Mouse (Mus musculus): ENCODE results near the gene Armc12. TPM values are rescaled to one million over a fixed set of nuclear protein-coding genes. Genes with fewer than 3 reads are reported as not detected.

Gene Armc12
- total RNA-seq, 2 experiments from 2014 or later: not detected

DNA sequence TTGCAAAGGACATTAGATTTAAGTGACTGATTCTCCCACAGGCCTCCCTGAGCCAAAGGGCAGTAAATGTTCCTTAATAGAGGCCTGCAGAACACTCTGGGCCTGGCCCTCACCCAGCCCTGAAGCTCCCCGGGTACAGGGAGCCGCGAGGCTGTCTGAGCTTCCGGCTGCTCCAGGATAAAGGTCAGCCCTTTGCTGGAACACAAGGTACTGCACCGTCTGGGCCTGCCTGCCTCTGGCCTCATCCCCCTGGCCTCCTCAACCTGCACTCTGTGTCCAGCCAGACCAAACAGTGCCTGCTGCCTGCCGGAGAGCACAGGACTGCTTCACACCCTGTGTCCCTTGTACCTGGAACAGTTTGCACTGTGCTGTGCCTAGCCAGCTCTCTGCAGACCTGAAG is 17.9 kb upstream of the Armc12 start:
- DNase-seq (ENCODE audit: low spot score in 2 of 2): no peak

DNA sequence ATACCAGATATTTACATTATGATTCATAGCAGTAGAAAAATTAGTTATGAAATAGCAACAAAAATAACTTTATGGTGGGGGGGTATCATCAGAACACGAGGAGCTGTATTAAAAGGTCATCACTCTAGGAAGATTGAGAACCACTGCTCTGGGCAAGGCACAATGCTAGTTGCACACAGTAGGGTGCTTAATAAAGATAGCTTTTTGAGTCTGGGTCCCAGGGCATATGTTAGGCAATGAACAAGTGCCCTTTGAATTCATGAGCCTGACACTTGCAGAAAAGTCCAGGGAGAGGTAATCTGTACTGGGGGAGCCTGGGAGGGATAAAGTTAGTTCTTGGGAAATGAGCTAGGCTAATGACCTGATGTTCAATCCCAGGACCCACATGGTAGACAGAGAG is 17.3 kb upstream of the Armc12 start:
- DNase-seq (ENCODE audit: low spot score in 2 of 2): no peak

DNA sequence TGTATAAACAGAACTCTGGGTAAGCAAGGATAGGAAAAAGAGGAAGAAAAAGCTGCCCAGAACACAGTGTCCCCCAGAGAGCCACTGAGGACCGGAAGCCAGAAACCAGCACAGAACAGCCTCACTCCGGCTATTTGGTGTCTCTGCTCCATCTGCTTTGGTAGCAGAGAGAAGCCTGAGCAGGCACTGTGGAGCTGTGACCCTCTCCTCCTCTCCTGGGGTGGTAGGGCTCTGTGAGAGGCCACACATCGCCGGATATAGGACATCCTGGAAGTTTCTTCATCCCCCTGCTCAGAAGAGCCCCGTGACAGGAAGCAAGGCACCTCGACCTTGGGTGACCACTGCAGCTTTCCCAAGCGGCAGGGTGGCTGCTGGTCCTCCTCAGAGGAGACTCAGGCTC is 16.8 kb upstream of the Armc12 start:
- no peak for DNase-seq (ENCODE audit: low spot score in 2 of 2)

DNA sequence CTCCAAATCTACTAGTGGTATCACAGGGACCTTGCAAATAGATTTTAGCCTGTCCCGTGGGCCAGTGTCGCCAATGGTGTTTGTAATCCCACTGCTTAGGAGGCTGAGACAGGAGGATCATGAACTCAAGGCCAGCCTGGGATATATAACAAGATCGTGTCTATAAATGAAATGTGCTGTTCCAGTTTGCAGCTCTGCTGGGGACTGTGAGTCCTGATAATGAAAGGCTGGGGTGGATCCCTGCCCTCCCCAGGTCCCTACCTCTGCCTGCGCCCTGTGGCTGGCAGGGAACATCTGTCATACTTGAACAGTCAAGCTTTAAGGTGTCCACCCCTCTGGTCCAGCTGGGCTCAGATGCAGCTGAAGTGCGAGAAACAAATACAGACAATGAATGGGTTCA is 16.1 kb upstream of the Armc12 start:
- no peak for DNase-seq (ENCODE audit: low spot score in 2 of 2)

GRCm38 (mm10) chr17:28515431-28516341 is 14.9 kb upstream of the Armc12 start:
- DNase-seq (ENCODE audit: low spot score in 2 of 2): no peak

- no peak for DNase-seq (ENCODE audit: low spot score in 2 of 2)
Measured at GRCm38 (mm10) chr17:28516881-28517280, 13.7 kb upstream of the Armc12 start.

- peak; percentile 50 to 53 for DNase-seq (ENCODE audit: low spot score in 2 of 2)
Measured at GRCm38 (mm10) chr17:28517441-28517955, 13.1 kb upstream of the Armc12 start, which contains the start of gene Fkbp5. TSS of gene Fkbp5 (minus strand) at chr17:28517527.

- peak; percentile 92 to 94 for DNase-seq (ENCODE audit: low spot score in 2 of 2)
Measured at GRCm38 (mm10) chr17:28517956-28518614, 12.5 kb upstream of the Armc12 start.

GRCm38 (mm10) chr17:28518615-28519071 is 12.0 kb upstream of the Armc12 start:
- no peak for DNase-seq (ENCODE audit: low spot score in 2 of 2)

GRCm38 (mm10) chr17:28519827-28520226 is 10.8 kb upstream of the Armc12 start:
- DNase-seq (ENCODE audit: low spot score in 2 of 2): no peak

DNA sequence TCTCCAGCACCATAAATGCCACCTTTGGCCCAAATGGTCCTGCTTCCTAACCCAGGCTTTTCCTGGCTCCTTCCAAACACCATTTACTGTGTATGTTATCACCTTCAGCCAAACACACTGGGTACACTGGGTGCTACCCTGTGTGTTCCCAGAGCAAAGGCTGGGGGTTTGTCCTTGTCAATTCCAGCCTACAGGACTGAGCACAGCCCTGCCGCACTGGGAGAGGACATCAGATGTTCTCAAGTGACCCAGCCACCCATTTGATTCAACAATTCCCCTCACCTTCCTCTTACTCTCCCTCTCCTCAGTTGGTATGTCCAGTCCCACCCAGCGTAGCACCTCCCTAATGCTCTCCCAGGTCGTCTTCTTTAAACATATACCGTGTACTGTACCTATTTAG is 10.0 kb upstream of the Armc12 start:
- DNase-seq (ENCODE audit: low spot score in 2 of 2): no peak

DNA sequence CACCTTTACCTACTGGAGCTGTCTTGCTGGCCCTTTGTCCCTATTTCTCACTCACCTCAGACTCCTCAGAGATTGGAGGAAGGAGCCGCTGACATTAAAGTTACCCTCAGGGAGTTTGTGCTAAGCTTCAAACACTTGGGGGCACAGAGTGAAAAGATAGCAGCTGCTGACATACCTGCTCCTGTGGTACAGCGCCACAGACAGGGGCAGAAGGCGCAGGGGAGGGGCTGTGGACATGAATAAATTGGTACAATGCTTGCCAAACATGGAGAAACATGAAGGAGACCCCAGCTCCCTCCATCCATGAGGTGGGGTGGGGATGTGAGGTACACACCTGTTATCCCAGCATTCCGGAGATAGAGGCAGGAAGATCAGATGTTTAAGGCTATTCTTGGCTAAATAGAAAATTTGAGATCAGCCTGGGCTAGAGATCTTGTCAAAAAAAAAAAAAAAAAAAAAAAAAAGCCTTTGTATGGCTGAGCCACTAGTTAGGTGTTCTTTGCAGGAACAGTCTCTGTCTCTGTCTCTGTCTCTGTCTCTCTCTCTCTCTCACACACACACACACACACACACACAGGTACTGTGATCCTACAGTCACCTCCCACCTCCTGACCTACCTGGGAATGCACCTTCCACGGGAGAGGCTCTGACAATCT is 9.4 kb upstream of the Armc12 start:
- no peak for DNase-seq (ENCODE audit: low spot score in 2 of 2)

GRCm38 (mm10) chr17:28521920-28522319 is 8.7 kb upstream of the Armc12 start:
- no peak for DNase-seq (ENCODE audit: low spot score in 2 of 2)

DNA sequence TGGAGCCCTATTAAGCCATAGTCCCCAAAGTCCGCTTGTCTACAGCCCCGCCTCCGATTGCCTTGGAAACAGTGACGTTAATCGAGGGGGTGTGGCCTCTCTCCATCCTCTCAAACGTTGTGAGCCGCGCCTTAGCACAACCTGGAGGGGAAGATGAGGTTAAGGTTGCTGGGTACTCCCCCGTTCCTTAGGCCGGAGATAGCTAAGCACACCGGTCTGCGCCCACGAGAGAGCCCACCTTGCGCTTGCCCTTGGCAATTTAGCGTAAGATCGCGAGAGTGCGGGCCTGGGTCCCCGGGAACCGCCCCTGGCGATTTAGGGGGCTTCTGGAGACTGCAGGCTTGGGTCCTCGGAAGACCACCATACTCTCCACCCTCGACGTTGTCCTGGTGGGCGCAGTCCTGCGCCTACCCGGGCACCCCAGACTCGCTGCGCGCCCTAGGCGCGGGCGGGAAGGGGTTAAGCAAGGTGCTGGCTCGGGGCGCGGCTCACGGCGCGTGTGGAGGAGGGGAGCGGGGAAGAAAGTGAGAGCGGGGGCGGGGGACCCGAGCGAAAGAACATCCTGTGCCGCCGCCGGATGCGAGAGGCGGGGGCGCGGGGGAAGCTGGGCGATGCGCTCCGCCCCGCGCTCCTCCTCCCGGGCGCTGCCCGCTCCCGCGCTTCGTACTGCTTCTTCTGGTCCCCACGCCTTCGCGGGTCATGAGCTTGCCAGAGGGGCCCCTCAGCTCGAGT is 7.8 kb upstream of the Armc12 start:
- peak; percentile 96 for DNase-seq (ENCODE audit: low spot score in 2 of 2)

DNA sequence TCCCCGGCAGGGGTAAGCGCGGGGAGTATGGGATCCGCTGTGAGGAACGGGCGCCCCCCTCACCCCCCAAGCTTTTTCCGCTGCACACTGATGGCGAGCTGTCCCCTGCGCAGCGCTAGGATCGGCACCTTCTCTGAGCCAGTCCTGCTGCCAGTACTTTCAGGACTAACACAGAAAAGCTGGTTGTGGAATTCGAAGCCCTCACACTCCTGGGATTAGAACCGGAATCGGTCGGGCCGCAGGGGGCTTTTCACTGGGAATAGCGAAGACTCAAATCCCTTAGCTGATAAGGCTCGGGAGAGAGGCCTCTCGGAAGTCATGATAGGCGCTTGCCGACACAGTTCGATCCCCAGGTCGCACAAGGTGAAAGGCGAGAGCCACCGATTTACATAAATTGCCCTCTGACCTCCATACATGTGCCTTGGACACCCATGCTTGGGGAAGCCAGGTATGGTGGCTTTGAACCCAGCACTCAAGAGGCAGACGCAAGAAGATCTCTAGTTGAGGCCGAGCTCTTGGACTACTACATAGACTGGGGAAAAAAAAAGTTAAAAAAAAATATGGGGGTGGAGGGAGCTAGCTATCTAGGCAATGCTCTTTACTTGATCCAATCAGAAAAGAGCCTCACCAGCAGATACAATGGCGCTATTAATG is 7.1 kb upstream of the Armc12 start:
- no peak for DNase-seq (ENCODE audit: low spot score in 2 of 2)

DNA sequence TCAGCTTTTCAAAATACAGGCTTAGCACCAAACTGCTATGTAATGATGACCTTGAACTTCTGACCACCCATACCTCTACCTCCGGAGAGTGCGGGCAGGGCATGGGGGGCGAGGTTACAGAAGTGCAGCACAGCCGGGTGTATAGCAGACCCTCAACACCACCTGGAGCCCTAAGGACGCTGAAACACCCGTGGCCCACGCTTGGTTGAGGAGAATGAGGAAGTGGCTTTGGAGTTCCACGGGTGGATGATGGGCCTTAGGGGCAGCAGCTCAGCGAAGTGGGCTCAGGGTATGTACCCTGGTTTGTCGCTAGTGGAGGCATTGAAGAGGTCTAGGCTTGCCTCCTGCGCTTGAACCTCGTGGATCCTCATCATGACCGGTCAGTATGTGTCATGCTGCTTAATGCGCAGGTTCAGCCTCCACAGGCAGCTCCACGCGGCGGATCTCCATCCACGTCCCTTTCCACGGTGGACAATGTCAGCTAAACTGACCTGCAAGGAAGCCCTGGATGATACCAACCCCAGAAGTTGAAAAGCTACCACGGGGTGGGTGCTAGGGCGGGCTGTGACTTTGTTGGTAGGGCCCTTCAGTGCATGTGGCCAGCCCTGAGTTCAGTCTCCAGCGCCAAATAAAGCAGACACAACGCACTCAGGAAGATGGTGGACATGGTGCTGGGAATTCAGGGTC is 6.5 kb upstream of the Armc12 start:
- DNase-seq (ENCODE audit: low spot score in 2 of 2): no peak

DNA sequence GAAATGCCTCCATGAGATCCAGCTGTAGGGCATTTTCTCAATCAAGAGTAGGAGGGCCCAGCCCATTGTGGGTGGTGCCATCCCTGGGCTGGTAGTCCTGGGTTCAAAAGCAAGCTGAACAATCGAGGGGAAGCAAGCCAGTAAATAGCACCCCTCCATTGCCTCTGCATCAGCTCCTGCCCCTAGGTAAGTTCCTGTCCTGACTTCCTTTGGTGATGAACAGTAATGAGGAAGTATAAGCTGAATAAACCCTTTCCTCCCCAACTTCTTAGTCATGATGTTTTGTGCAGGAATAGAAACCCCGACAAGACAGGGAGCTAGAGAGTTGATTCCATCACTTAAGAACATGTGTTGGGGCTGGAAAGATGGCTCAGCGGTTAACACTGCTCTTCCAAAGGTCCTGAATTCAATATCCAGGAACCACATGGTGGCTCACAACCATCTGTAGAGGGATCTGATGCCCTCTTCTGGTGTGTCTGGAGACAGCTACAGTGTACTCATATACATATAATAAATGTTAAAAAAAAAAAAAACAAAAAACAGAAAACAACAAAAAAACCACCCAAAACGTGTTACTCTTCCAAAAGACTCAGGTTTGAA is 5.7 kb upstream of the Armc12 start:
- no peak for DNase-seq (ENCODE audit: low spot score in 2 of 2)

DNA sequence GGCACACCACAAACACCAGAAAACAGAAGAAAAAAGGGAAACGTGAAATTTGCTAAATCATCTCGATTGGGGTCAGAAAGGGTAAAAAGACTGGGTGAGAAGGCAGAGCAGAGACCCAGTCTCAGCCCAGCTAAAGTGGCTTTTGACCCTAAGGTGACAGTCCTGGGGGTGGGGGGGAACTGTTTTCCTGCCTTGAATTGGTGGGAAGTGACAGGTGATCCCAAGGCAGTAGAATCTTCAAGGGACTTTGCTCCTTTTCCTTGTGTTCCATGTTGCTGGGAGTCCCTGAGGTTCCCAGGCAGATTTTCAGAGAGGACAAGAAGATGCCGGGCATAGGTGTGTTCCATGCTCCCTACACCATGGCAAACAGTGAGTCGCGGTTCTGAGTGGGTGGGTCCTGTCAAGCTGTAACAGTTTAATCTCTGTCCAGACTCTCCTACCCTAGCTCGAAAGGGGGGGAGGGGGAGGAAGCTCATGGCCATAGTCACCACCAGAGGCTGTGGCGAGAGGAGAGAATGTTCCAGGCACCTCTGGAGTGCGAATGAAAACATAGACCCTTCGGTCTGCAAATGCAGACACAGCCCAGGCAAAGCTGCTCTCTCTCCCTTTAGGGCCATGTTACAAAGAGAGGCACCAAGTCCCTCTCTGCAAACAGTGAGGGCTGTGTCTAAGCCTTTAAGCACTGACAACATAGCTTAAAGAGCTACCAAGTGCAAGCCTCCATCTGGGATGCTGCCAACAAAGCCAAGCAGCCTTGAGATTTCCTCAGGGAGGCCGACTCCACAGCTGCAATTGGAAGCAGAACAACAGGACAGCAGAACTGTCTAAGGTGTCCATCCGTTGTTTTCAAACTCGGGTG is 3.2 kb upstream of the Armc12 start:
- no peak for DNase-seq (ENCODE audit: low spot score in 2 of 2)

- peak; percentile 89 to 90 for DNase-seq (ENCODE audit: low spot score in 2 of 2)
Measured at GRCm38 (mm10) chr17:28528043-28528351, 2.6 kb upstream of the Armc12 start.
